Mouse (Mus musculus) CH12.LX (cell line): ENCODE measurements around the gene Birc3.

Source experiments
- CTCF ChIP-seq, 2 experiments: IDR thresholded peaks in 1 of 2; conservative IDR thresholded peaks in 1 of 2; 2 replicates each; pipeline ENCODE4 v1.5.1; 2011 to 2012; ENCODE audit warnings: low read depth in 2 of 2, low read length in 2 of 2, improper control_type of control experiment in 1 of 2, inconsistent platforms in 1 of 2, mild to moderate bottlenecking in 1 of 2, moderate library complexity in 1 of 2
- E2F4 ChIP-seq: IDR thresholded peaks from 2 replicates; pipeline ENCODE4 v1.6.1; 2011; ENCODE audit warnings: low read depth, low read length, improper control_type of control experiment; ENCODE audit not compliant: insufficient replicate concordance
- EP300 ChIP-seq: IDR thresholded peaks from 2 replicates; pipeline ENCODE4 v1.6.1; 2011; ENCODE audit warnings: low read length, improper control_type of control experiment
- MAZ ChIP-seq: IDR thresholded peaks from 2 replicates; pipeline ENCODE4 v1.6.1; 2012; ENCODE audit warnings: low read depth, mild to moderate bottlenecking, inconsistent platforms, low read length, improper control_type of control experiment, moderate library complexity
- MEF2A ChIP-seq: IDR thresholded peaks from 2 replicates; pipeline ENCODE4 v1.6.1; 2014; ENCODE audit warnings: low read depth, mild to moderate bottlenecking, inconsistent platforms, low read length, improper control_type of control experiment, borderline replicate concordance
- POLR2A ChIP-seq: IDR thresholded peaks from 2 replicates; pipeline ENCODE4 v1.6.1; 2011; ENCODE audit warnings: low read depth, mild to moderate bottlenecking, improper control_type of control experiment, low read length
- POLR2AphosphoS2 ChIP-seq: IDR thresholded peaks from 2 replicates; pipeline ENCODE4 v1.6.1; 2011; ENCODE audit warnings: low read depth, low read length, improper control_type of control experiment
- RAD21 ChIP-seq: IDR thresholded peaks from 2 replicates; pipeline ENCODE4 v1.6.1; 2011; ENCODE audit warnings: low read depth, mild to moderate bottlenecking, low read length, improper control_type of control experiment, moderate library complexity

- TF ChIP-seq CTCF (conservative IDR thresholded peaks at IDR 0.05 in 1 of 2, IDR thresholded peaks at IDR 0.05 in 1 of 2; ENCODE audit: low read depth in 2 of 2, low read length in 2 of 2): no peak
- no peak; the same call in 1 of the 2 replicates for TF ChIP-seq POLR2A
- no peak for TF ChIP-seq E2F4
- no peak for TF ChIP-seq MEF2A
- no peak; the same call in 1 of the 2 replicates for TF ChIP-seq POLR2AphosphoS2
- TF ChIP-seq MAZ: no peak
- TF ChIP-seq RAD21: no peak
- no peak for TF ChIP-seq EP300
Measured at GRCm38 (mm10) chr9:7872044-7872774, 777 bp downstream of the Birc3 start.
